Mouse (Mus musculus): Measurements from ENCODE around the gene Sept8. TPM values are rescaled to one million over a fixed set of nuclear protein-coding genes. Genes with fewer than 3 reads are reported as not detected.
A peak's percentile ranks its signal among the peaks of the same experiment; 100 is the strongest.

Gene Sept8
- polyA plus RNA-seq, 2 experiments: 18.3 to 33.1 TPM

GRCm38 (mm10) chr11:53584849-53585248 lies 65.8 kb downstream of the Sept8 start:
- 46% methylated on average over 3 of the region's 3 CpGs for WGBS (ENCODE audit: insufficient replicate concordance)
- TF ChIP-seq CTCF (IDR thresholded peaks at IDR 0.05; ENCODE audit: low read depth): peak; percentile 78
- no peak for TF ChIP-seq EP300 (IDR thresholded peaks at IDR 0.05; ENCODE audit: low read depth)
- Histone ChIP-seq H3K27me3 (ENCODE audit: control insufficient read depth, insufficient read depth, low read length) (no peaks in the 10 kb centered on the region), H3K4me3 (ENCODE audit: insufficient read depth in 1 of 2, low read depth in 2 of 2, low read length in 2 of 2) (no peak overlapping the region), H3K36me3 (replicated peaks; ENCODE audit: control insufficient read depth, insufficient read depth, low read depth) (no peaks in the 10 kb centered on the region; the same call in 1 of the 2 replicates), H3K4me1 (replicated peaks; ENCODE audit: control insufficient read depth in 2 of 2, insufficient read depth in 2 of 2, low read length in 1 of 2) (no peaks in the 10 kb centered on the region; a peak in 1 of 4 replicates), H3K4me2 (ENCODE audit: low read depth) (no peak overlapping the region), H3K9me3 (ENCODE audit: control insufficient read depth, low read length) (no peaks in the 10 kb centered on the region), H3K9ac (replicated peaks) (no peak overlapping the region), H3K27ac (no peak overlapping the region)
- ATAC-seq (ENCODE audit: insufficient read depth): no peak
- DNase-seq (ENCODE audit: low read depth in 3 of 3, low spot score in 3 of 3): peak in 1 of 3 experiments; percentile 22

- Histone ChIP-seq H3K27me3 (ENCODE audit: control insufficient read depth, insufficient read depth, low read length) (no peaks in the 10 kb centered on the region), H3K27ac (no peak overlapping the region; the same call in 1 of the 2 replicates), H3K4me3 (ENCODE audit: insufficient read depth in 1 of 2, low read depth in 2 of 2, low read length in 2 of 2) (no peak overlapping the region), H3K9me3 (ENCODE audit: control insufficient read depth, low read length) (no peaks in the 10 kb centered on the region), H3K4me2 (ENCODE audit: low read depth) (no peak overlapping the region), H3K9ac (replicated peaks) (no peak overlapping the region), H3K4me1 (replicated peaks; ENCODE audit: control insufficient read depth in 2 of 2, insufficient read depth in 2 of 2, low read length in 1 of 2) (peaks cover 0 to 2% of the 10 kb centered on the region in 2 experiments; a peak in 3 of 4 replicates), H3K36me3 (replicated peaks; ENCODE audit: control insufficient read depth, insufficient read depth, low read depth) (no peaks in the 10 kb centered on the region; the same call in 1 of the 2 replicates)
- no peak for DNase-seq (ENCODE audit: low read depth in 3 of 3, low spot score in 3 of 3)
- ATAC-seq (ENCODE audit: insufficient read depth): no peak
- TF ChIP-seq EP300 (IDR thresholded peaks at IDR 0.05; ENCODE audit: low read depth) (no peak), CTCF (IDR thresholded peaks at IDR 0.05; ENCODE audit: low read depth) (no peak)
- 69% methylated on average over 6 of the region's 6 CpGs for WGBS (ENCODE audit: insufficient replicate concordance)
Measured at GRCm38 (mm10) chr11:53585510-53585909, 66.5 kb downstream of the Sept8 start.

DNA sequence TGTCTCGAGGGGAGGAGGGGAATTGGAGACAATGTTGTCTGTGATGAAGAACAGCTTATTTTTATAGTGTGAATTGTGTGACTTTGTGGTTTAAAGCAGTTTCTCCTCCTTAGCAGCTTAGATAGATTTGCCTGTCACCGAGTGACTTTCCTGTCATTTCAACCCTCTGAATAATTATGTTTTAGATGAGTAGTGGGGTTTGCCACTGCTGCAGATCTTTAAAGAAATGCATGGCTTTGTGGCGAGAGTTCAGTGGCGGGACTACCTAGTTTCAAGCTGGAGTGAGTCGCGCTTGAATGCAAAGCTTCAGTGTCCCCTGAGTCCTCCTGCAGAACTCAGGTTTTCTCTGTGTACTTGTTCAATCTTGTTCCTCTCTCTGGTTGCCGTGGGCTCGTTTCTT lies 69.2 kb downstream of the Sept8 start:
- DNase-seq (ENCODE audit: low read depth in 3 of 3, low spot score in 3 of 3) (no peak), ATAC-seq (ENCODE audit: insufficient read depth) (no peak)
- no peak overlapping the region for H3K27ac ChIP-seq
- H3K9ac ChIP-seq (replicated peaks): no peak overlapping the region
- H3K9me3 ChIP-seq (ENCODE audit: control insufficient read depth, low read length): no peaks in the 10 kb centered on the region
- no peaks in the 10 kb centered on the region for H3K27me3 ChIP-seq (ENCODE audit: control insufficient read depth, insufficient read depth, low read length)
- H3K4me1 ChIP-seq (replicated peaks; ENCODE audit: control insufficient read depth in 2 of 2, insufficient read depth in 2 of 2, low read length in 1 of 2): peaks cover 0 to 3% of the 10 kb centered on the region in 2 experiments; a peak in 3 of 4 replicates
- H3K36me3 ChIP-seq (replicated peaks; ENCODE audit: control insufficient read depth, insufficient read depth, low read depth): no peaks in the 10 kb centered on the region; the same call in 1 of the 2 replicates
- no peak overlapping the region for H3K4me2 ChIP-seq (ENCODE audit: low read depth)
- TF ChIP-seq CTCF (IDR thresholded peaks at IDR 0.05; ENCODE audit: low read depth): no peak
- no peak for TF ChIP-seq EP300 (IDR thresholded peaks at IDR 0.05; ENCODE audit: low read depth)
- H3K4me3 ChIP-seq (ENCODE audit: insufficient read depth in 1 of 2, low read depth in 2 of 2, low read length in 2 of 2): no peak overlapping the region
- WGBS (ENCODE audit: insufficient replicate concordance): 73% methylated on average over 8 of the region's 8 CpGs

DNA sequence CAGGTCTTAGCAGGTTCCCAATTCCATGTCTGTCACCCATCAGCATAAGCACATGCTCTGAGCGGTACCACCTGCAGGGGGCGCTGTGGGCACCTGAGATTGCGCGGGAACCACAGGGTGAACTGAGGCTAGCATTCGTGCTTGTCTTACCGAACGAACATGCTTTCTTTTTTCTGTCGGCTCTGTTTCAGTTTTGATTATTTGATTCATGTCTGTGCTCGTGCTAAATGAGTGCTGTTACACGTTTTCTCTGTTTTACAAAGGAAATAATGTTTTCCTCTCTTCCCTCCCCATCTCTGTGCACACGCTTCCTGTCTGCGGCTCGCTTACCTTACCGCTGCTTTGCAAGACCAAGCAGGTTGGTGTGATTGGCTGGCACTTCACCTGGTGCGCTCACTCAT lies 71.3 kb downstream of the Sept8 start:
- DNase-seq (ENCODE audit: low read depth in 3 of 3, low spot score in 3 of 3) (peak; percentile 41 to 60 (median 47)), ATAC-seq (ENCODE audit: insufficient read depth) (peak; percentile 52; the same call in 1 of the 2 replicates)
- peak; percentile 97 for TF ChIP-seq CTCF (IDR thresholded peaks at IDR 0.05; ENCODE audit: low read depth)
- no peak for TF ChIP-seq EP300 (IDR thresholded peaks at IDR 0.05; ENCODE audit: low read depth)
- H3K27ac ChIP-seq: no peak overlapping the region
- no peaks in the 10 kb centered on the region for H3K9me3 ChIP-seq (ENCODE audit: control insufficient read depth, low read length)
- no peaks in the 10 kb centered on the region for H3K27me3 ChIP-seq (ENCODE audit: control insufficient read depth, insufficient read depth, low read length)
- peak overlapping the region; percentile 17 to 30; a peak in 3 of 4 replicates for H3K4me3 ChIP-seq (ENCODE audit: insufficient read depth in 1 of 2, low read depth in 2 of 2, low read length in 2 of 2)
- peak overlapping the region; percentile 60 for H3K4me2 ChIP-seq (ENCODE audit: low read depth)
- no peaks in the 10 kb centered on the region for H3K36me3 ChIP-seq (replicated peaks; ENCODE audit: control insufficient read depth, insufficient read depth, low read depth)
- WGBS (ENCODE audit: insufficient replicate concordance): 15% methylated on average over 15 of the region's 15 CpGs
- H3K9ac ChIP-seq (replicated peaks): peak overlapping the region; percentile 31; the same call in 1 of the 2 replicates
- peaks cover 0 to 3% of the 10 kb centered on the region in 2 experiments; a peak in 2 of 4 replicates for H3K4me1 ChIP-seq (replicated peaks; ENCODE audit: control insufficient read depth in 2 of 2, insufficient read depth in 2 of 2, low read length in 1 of 2)

- DNase-seq (ENCODE audit: low read depth in 3 of 3, low spot score in 3 of 3): no peak
- TF ChIP-seq EP300 (IDR thresholded peaks at IDR 0.05; ENCODE audit: low read depth): no peak
- Histone ChIP-seq H3K4me1 (replicated peaks; ENCODE audit: control insufficient read depth in 2 of 2, insufficient read depth in 2 of 2, low read length in 1 of 2) (peaks cover 0 to 3% of the 10 kb centered on the region in 2 experiments; a peak in 2 of 4 replicates), H3K4me3 (ENCODE audit: insufficient read depth in 1 of 2, low read depth in 2 of 2, low read length in 2 of 2) (no peak overlapping the region), H3K9ac (replicated peaks) (no peak overlapping the region), H3K27me3 (ENCODE audit: control insufficient read depth, insufficient read depth, low read length) (no peaks in the 10 kb centered on the region), H3K27ac (no peak overlapping the region), H3K4me2 (ENCODE audit: low read depth) (no peak overlapping the region), H3K9me3 (ENCODE audit: control insufficient read depth, low read length) (no peaks in the 10 kb centered on the region), H3K36me3 (replicated peaks; ENCODE audit: control insufficient read depth, insufficient read depth, low read depth) (no peaks in the 10 kb centered on the region)
- no peak for ATAC-seq (ENCODE audit: insufficient read depth)
- WGBS (ENCODE audit: insufficient replicate concordance): 86% methylated on average over 5 of the region's 5 CpGs
Measured at GRCm38 (mm10) chr11:53591116-53591515, 72.1 kb downstream of the Sept8 start.

Other genes with a start within 250 kb of the Sept8 start
- gene Hspa4, start 218.8 kb upstream of the Sept8 start, polyA plus RNA-seq (2012; rRNA removed): 14.4 and 26.6 TPM in 2 replicates
- 47.0 and 50.3 TPM in 2 replicates for gene Hspa4, start 218.8 kb upstream of the Sept8 start, polyA plus RNA-seq (2014; fragmentation: Nextera tagmentation; extraction: Ambion mirVana)
- 5.7 and 7.6 TPM in 2 replicates for gene Zcchc10, start 194.6 kb upstream of the Sept8 start, polyA plus RNA-seq (2012; rRNA removed)
- 10.7 and 12.3 TPM in 2 replicates for gene Zcchc10, start 194.6 kb upstream of the Sept8 start, polyA plus RNA-seq (2014; fragmentation: Nextera tagmentation; extraction: Ambion mirVana)
- 3.1 and 4.0 TPM in 2 replicates for gene Aff4, start 168.4 kb upstream of the Sept8 start, polyA plus RNA-seq (2012; rRNA removed)
- gene Aff4, start 168.4 kb upstream of the Sept8 start, polyA plus RNA-seq (2014; fragmentation: Nextera tagmentation; extraction: Ambion mirVana): 7.2 and 8.7 TPM in 2 replicates
- gene Leap2, start 96.1 kb upstream of the Sept8 start, polyA plus RNA-seq (2012; rRNA removed): 11.6 and 16.3 TPM in 2 replicates
- 40.7 and 42.7 TPM in 2 replicates for gene Leap2, start 96.1 kb upstream of the Sept8 start, polyA plus RNA-seq (2014; fragmentation: Nextera tagmentation; extraction: Ambion mirVana)
- gene Uqcrq, start 88.4 kb upstream of the Sept8 start, polyA plus RNA-seq (2012; rRNA removed): 117 and 237 TPM in 2 replicates
- 631 and 677 TPM in 2 replicates for gene Uqcrq, start 88.4 kb upstream of the Sept8 start, polyA plus RNA-seq (2014; fragmentation: Nextera tagmentation; extraction: Ambion mirVana)
- gene Gdf9, start 88.2 kb upstream of the Sept8 start, polyA plus RNA-seq (2012; rRNA removed): 0.12 and 0.24 TPM in 2 replicates
- gene Gdf9, start 88.2 kb upstream of the Sept8 start, polyA plus RNA-seq (2014; fragmentation: Nextera tagmentation; extraction: Ambion mirVana): 0.25 and 0.41 TPM in 2 replicates
- 0.15 and 0.19 TPM in 2 replicates for gene Gm10447, start 62.1 kb upstream of the Sept8 start, polyA plus RNA-seq (2012; rRNA removed)
- not detected in 2 replicates for gene Gm10447, start 62.1 kb upstream of the Sept8 start, polyA plus RNA-seq (2014; fragmentation: Nextera tagmentation; extraction: Ambion mirVana)
- gene Shroom1, start 62.1 kb upstream of the Sept8 start, polyA plus RNA-seq (2012; rRNA removed): 1.5 and 1.7 TPM in 2 replicates
- gene Shroom1, start 62.1 kb upstream of the Sept8 start, polyA plus RNA-seq (2014; fragmentation: Nextera tagmentation; extraction: Ambion mirVana): 1.6 and 1.7 TPM in 2 replicates
- gene Gm9837, start 48.8 kb upstream of the Sept8 start, polyA plus RNA-seq (2012; rRNA removed): not detected in 2 replicates
- gene Gm9837, start 48.8 kb upstream of the Sept8 start, polyA plus RNA-seq (2014; fragmentation: Nextera tagmentation; extraction: Ambion mirVana): not detected in 2 replicates
- gene Gm9945, start 39.1 kb upstream of the Sept8 start, polyA plus RNA-seq (2012; rRNA removed): 0.10 and 0.27 TPM in 2 replicates
- gene Gm9945, start 39.1 kb upstream of the Sept8 start, polyA plus RNA-seq (2014; fragmentation: Nextera tagmentation; extraction: Ambion mirVana): 0.46 and 0.56 TPM in 2 replicates
- 15.4 and 15.5 TPM in 2 replicates for gene Sowaha, start 39.0 kb upstream of the Sept8 start, polyA plus RNA-seq (2012; rRNA removed)
- gene Sowaha, start 39.0 kb upstream of the Sept8 start, polyA plus RNA-seq (2014; fragmentation: Nextera tagmentation; extraction: Ambion mirVana): 13.1 and 13.8 TPM in 2 replicates
- 2.1 and 3.3 TPM in 2 replicates for gene Kif3a, start 48.1 kb downstream of the Sept8 start, polyA plus RNA-seq (2012; rRNA removed)
- 6.4 and 7.7 TPM in 2 replicates for gene Kif3a, start 48.1 kb downstream of the Sept8 start, polyA plus RNA-seq (2014; fragmentation: Nextera tagmentation; extraction: Ambion mirVana)
- gene Il4, start 99.4 kb downstream of the Sept8 start, polyA plus RNA-seq (2012; rRNA removed): 0.26 and 0.27 TPM in 2 replicates
- gene Il4, start 99.4 kb downstream of the Sept8 start, polyA plus RNA-seq (2014; fragmentation: Nextera tagmentation; extraction: Ambion mirVana): 0.61 and 0.73 TPM in 2 replicates
- 0.04 TPM in 1 of 2 replicates, not detected in the other for gene Il13, start 115.4 kb downstream of the Sept8 start, polyA plus RNA-seq (2012; rRNA removed)
- not detected in 2 replicates for gene Il13, start 115.4 kb downstream of the Sept8 start, polyA plus RNA-seq (2014; fragmentation: Nextera tagmentation; extraction: Ambion mirVana)
- 3.1 and 5.1 TPM in 2 replicates for gene Rad50, start 188.1 kb downstream of the Sept8 start, polyA plus RNA-seq (2012; rRNA removed)
- gene Rad50, start 188.1 kb downstream of the Sept8 start, polyA plus RNA-seq (2014; fragmentation: Nextera tagmentation; extraction: Ambion mirVana): 10.0 and 10.3 TPM in 2 replicates
- not detected in 2 replicates for gene Il5, start 201.5 kb downstream of the Sept8 start, polyA plus RNA-seq (2012; rRNA removed)
- gene Il5, start 201.5 kb downstream of the Sept8 start, polyA plus RNA-seq (2014; fragmentation: Nextera tagmentation; extraction: Ambion mirVana): not detected in 2 replicates

All from liver, embryonic 14.5 days (tissue).